34 mouse cellular contexts compared by ENCODE assay signal in genomic region chr3:86567312-86567711, GRCm38 (mm10). TPM values are rescaled to one million over a fixed set of nuclear protein-coding genes. Genes with fewer than 3 reads are reported as not detected.
DNase-seq lines count a peak whose midpoint lies in the region; ATAC-seq and TF ChIP-seq lines count a peak whose summit lies in the region.
"Had no signal": no experiment of that assay in that cellular context is flagged by ENCODE, and none has a peak within 500 bp of the region (broad histone marks: within the 10 kb centered on the region; RNA-seq: fewer than 3 reads in every experiment).

No protein-coding gene starts in this region.

- no peak overlapping the region for H3K27ac ChIP-seq in liver, embryonic 13.5 days
- no peak overlapping the region for H3K27ac ChIP-seq in liver, postnatal 0 days (ENCODE audit: low read depth)
- no peak overlapping the region for H3K27ac ChIP-seq in left cerebral cortex, adult 2 months
- H3K27ac ChIP-seq in midbrain, embryonic 15.5 days, result no peak overlapping the region
- H3K27ac ChIP-seq: embryonic facial prominence, embryonic 10.5 days; embryonic facial prominence, embryonic 13.5 days; forebrain, embryonic 12.5 days; forebrain, embryonic 15.5 days; heart, embryonic 15.5 days; hindbrain, embryonic 10.5 days; hindbrain, embryonic 13.5 days had no signal

- H3K4me1 ChIP-seq in G1E (ENCODE audit: insufficient read depth, low read depth, low read length), result peaks cover 34% of the 10 kb centered on the region
- peaks cover 16% of the 10 kb centered on the region for H3K4me1 ChIP-seq in liver, embryonic 13.5 days (replicated peaks)
- H3K4me1 ChIP-seq in liver, postnatal 0 days (ENCODE audit: insufficient read depth), result no peaks in the 10 kb centered on the region
- H3K4me1 ChIP-seq in midbrain, embryonic 15.5 days, result no peaks in the 10 kb centered on the region
- H3K4me1 ChIP-seq: embryonic facial prominence, embryonic 13.5 days; forebrain, embryonic 12.5 days; forebrain, embryonic 15.5 days; heart, embryonic 12.5 days; heart, embryonic 15.5 days; hindbrain, embryonic 13.5 days had no signal

- intact Hi-C loops in left cerebral cortex, adult 2 months (cut with DNase I), result no loop called here

- H3K4me3 ChIP-seq in G1E (ENCODE audit: low read depth, low read length), result no peak overlapping the region
- H3K4me3 ChIP-seq in liver, embryonic 13.5 days (replicated peaks), result no peak overlapping the region
- no peak overlapping the region for H3K4me3 ChIP-seq in liver, postnatal 0 days (ENCODE audit: low read depth, low read length)
- H3K4me3 ChIP-seq in left cerebral cortex, adult 2 months, result no peak overlapping the region
- H3K4me3 ChIP-seq in midbrain, embryonic 15.5 days, result no peak overlapping the region
- H3K4me3 ChIP-seq: embryonic facial prominence, embryonic 10.5 days; embryonic facial prominence, embryonic 13.5 days; erythroblast, embryonic 14.5 days; forebrain, embryonic 12.5 days; forebrain, embryonic 15.5 days; heart, embryonic 12.5 days; heart, embryonic 15.5 days; hindbrain, embryonic 10.5 days; hindbrain, embryonic 13.5 days had no signal

- WGBS in liver, embryonic 13.5 days (ENCODE audit: insufficient replicate concordance), result 11% methylated on average over 4 of the region's 4 CpGs
- 53% methylated on average over 4 of the region's 4 CpGs for WGBS in liver, postnatal 0 days (ENCODE audit: insufficient replicate concordance)
- 71% methylated on average over 4 of the region's 4 CpGs for WGBS in midbrain, embryonic 15.5 days

- TF ChIP-seq CTCF in G1E (IDR thresholded peaks at IDR 0.05; ENCODE audit: low read depth, low read length), result no peak
- TF ChIP-seq CTCF in liver, postnatal 0 days (IDR thresholded peaks at IDR 0.05; ENCODE audit: low read depth), result no peak
- no peak for TF ChIP-seq CTCF in left cerebral cortex, adult 2 months (IDR thresholded peaks at IDR 0.05)

- ATAC-seq in G1E (ENCODE audit: extremely low read depth, insufficient number of reproducible peaks, low FRiP score, poor library complexity, severe bottlenecking), result peak; percentile 68; the same call in 1 of the 2 replicates
- peak; percentile 86 for ATAC-seq in liver, embryonic 13.5 days (ENCODE audit: low read depth)
- peak; percentile 36 for ATAC-seq in liver, postnatal 0 days
- ATAC-seq in midbrain, embryonic 15.5 days (replicated peaks), result no peak
- ATAC-seq: forebrain, embryonic 15.5 days; hindbrain, embryonic 16.5 days; Patski had no signal

- H3K36me3 ChIP-seq in G1E (replicated peaks), result no peaks in the 10 kb centered on the region
- no peaks in the 10 kb centered on the region for H3K36me3 ChIP-seq in liver, embryonic 13.5 days
- no peaks in the 10 kb centered on the region for H3K36me3 ChIP-seq in liver, postnatal 0 days (replicated peaks; ENCODE audit: insufficient read depth, low read length)
- no peaks in the 10 kb centered on the region for H3K36me3 ChIP-seq in midbrain, embryonic 15.5 days (replicated peaks)
- H3K36me3 ChIP-seq: embryonic facial prominence, embryonic 10.5 days; embryonic facial prominence, embryonic 13.5 days; forebrain, embryonic 12.5 days; forebrain, embryonic 15.5 days; heart, embryonic 12.5 days; heart, embryonic 15.5 days; hindbrain, embryonic 10.5 days; hindbrain, embryonic 13.5 days had no signal

- TF ChIP-seq EP300 in liver, postnatal 0 days (IDR thresholded peaks at IDR 0.05; ENCODE audit: low read depth), result peak; percentile 78

- no peak overlapping the region for H3K9ac ChIP-seq in liver, embryonic 13.5 days
- H3K9ac ChIP-seq in liver, postnatal 0 days (replicated peaks), result no peak overlapping the region
- H3K9ac ChIP-seq in midbrain, embryonic 15.5 days, result no peak overlapping the region
- H3K9ac ChIP-seq: embryonic facial prominence, embryonic 13.5 days; forebrain, embryonic 12.5 days; forebrain, embryonic 15.5 days; heart, embryonic 12.5 days; heart, embryonic 15.5 days; hindbrain, embryonic 13.5 days had no signal

- DNase-seq in G1E (ENCODE audit: low spot score), result no peak
- DNase-seq in MEL-GATA-1-ER (ENCODE audit: extremely low read depth, low read depth), result peak; percentile 74
- no peak for DNase-seq in liver, embryonic 13.5 days
- no peak for DNase-seq in liver, postnatal 0 days
- DNase-seq in left cerebral cortex, adult 2 months (ENCODE audit: extremely low spot score in 1 of 2, low spot score in 2 of 2), result no peak
- no peak for DNase-seq in right cerebral cortex, adult 18-20 months
- DNase-seq in spleen, postnatal 10 days (ENCODE audit: low spot score in 2 of 2), result no peak
- DNase-seq: adrenal gland, adult 2 months; adrenal gland, postnatal 14 days; B cell, adult 2 months; cerebellum, adult 11 months; cerebellum, adult 2 months; cerebellum, adult 9-11 months; cerebellum, postnatal 25 days; embryo, embryonic 11 days; gastrocnemius, postnatal 25 days; heart, adult 18-20 months; heart, postnatal 10 days; heart, postnatal 36 days had no signal

- no peak overlapping the region for H3K4me2 ChIP-seq in liver, embryonic 13.5 days
- H3K4me2 ChIP-seq in liver, postnatal 0 days (ENCODE audit: low read depth, low read length), result no peak overlapping the region
- no peak overlapping the region for H3K4me2 ChIP-seq in midbrain, embryonic 15.5 days
- H3K4me2 ChIP-seq: embryonic facial prominence, embryonic 13.5 days; forebrain, embryonic 12.5 days; forebrain, embryonic 15.5 days; heart, embryonic 12.5 days; heart, embryonic 15.5 days; hindbrain, embryonic 13.5 days had no signal

- no peaks in the 10 kb centered on the region for H3K9me3 ChIP-seq in G1E (replicated peaks)
- H3K9me3 ChIP-seq in liver, embryonic 13.5 days (replicated peaks), result no peaks in the 10 kb centered on the region
- no peaks in the 10 kb centered on the region for H3K9me3 ChIP-seq in liver, postnatal 0 days (ENCODE audit: low read length)
- H3K9me3 ChIP-seq in midbrain, embryonic 15.5 days, result no peaks in the 10 kb centered on the region
- H3K9me3 ChIP-seq: embryonic facial prominence, embryonic 10.5 days; embryonic facial prominence, embryonic 13.5 days; forebrain, embryonic 12.5 days; forebrain, embryonic 15.5 days; heart, embryonic 12.5 days; heart, embryonic 15.5 days; hindbrain, embryonic 10.5 days; hindbrain, embryonic 13.5 days had no signal

- no peaks in the 10 kb centered on the region for H3K27me3 ChIP-seq in G1E (ENCODE audit: insufficient read depth, low read length)
- no peaks in the 10 kb centered on the region for H3K27me3 ChIP-seq in liver, embryonic 13.5 days
- no peaks in the 10 kb centered on the region for H3K27me3 ChIP-seq in liver, postnatal 0 days (ENCODE audit: insufficient read depth, low read length)
- peaks cover 5% of the 10 kb centered on the region; the same call in 1 of the 2 replicates for H3K27me3 ChIP-seq in midbrain, embryonic 15.5 days (replicated peaks)
- H3K27me3 ChIP-seq: CH12.LX; embryonic facial prominence, embryonic 13.5 days; heart, embryonic 12.5 days; heart, embryonic 15.5 days; hindbrain, embryonic 13.5 days; Patski had no signal

RNA-seq across cellular contexts. Expression of gene Mab21l2, which starts 18.9 kb away (rescaled TPM):
- 1.3 and 1.7 TPM in 2 replicates for total RNA-seq in G1E (2014; fragmentation: Nextera tagmentation)
- 0.05 and 0.12 TPM in 2 replicates for total RNA-seq in G1E (2017)
- 0.33 and 0.43 TPM in 2 replicates for polyA plus RNA-seq in G1E (2012)
- polyA plus RNA-seq in liver, embryonic 13.5 days (2015; fragmentation: Nextera tagmentation; extraction: Ambion mirVana), result 0.78 and 1.2 TPM in 2 replicates
- 0.26 and 0.28 TPM in 2 replicates for polyA plus RNA-seq in liver, postnatal 0 days (2015; fragmentation: Nextera tagmentation; extraction: Ambion mirVana)
- under 1 TPM; 0.25 to 0.26 TPM for total RNA-seq in left cerebral cortex, adult 2 months (2021)
- polyA plus RNA-seq in midbrain, embryonic 15.5 days (2015; fragmentation: Nextera tagmentation; extraction: Ambion mirVana), result 65.8 and 80.9 TPM in 2 replicates
- total RNA-seq: gastrocnemius, adult 8-10 months had no signal
- polyA plus RNA-seq: erythroblast, embryonic 14.5 days; gonadal fat pad, adult 2 months; Patski had no signal

Comparison
In these comparisons a context has a peak if more than half of its experiments do, and no peak if none do; other contexts are left out.
1. RNA of gene Mab21l2, which starts 18.9 kb away (polyA plus RNA-seq): 65.8 to 80.9 TPM in midbrain, embryonic 15.5 days; 0.78 to 1.2 TPM in liver, embryonic 13.5 days, 0.33 to 0.43 TPM in G1E and 0.26 to 0.28 TPM in liver, postnatal 0 days; every median in the first group is over 10 times any median in the second.